Mouse (Mus musculus): ENCODE measurements around the gene Tmtc2.

DNA sequence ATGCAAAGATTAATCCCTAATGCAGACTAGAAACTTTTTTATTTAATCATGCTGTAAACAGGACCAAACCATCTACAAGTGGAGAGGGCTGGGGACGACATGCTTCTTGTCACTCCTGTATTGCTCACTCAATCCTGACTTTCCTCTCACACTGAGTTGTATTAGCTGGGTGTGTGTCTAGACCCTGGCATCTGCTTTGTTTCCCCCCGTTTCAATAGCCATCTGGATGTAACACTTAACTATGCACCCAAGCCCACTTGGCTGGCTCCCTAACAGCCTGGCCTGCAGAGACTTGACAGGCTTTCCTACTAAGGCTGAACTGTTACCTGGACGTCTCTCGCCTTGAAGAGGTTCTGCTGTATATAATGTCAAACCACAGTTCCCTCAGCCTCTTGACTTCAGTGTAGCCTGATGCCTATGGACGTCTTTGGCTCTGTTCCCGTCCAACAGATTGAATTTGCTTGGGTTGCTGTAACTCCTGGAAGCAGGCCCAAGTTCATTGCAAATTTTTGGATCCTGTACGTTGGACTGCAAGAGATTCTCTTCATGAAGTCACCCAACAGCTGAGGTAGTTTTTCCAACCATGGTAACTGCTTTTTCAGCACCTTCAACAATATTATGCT lies 21.3 kb upstream of the Tmtc2 start:
- TF ChIP-seq EP300 (optimal IDR thresholded peaks at IDR 0.05) (no peak), CTCF (IDR thresholded peaks at IDR 0.05; ENCODE audit: low read depth) (no peak)

Data from stomach, postnatal 0 days (tissue).